Mouse (Mus musculus) midbrain, embryonic 15.5 days (tissue): ENCODE measurements around the gene Dcun1d1. TPM values are rescaled to one million over a fixed set of nuclear protein-coding genes. Genes with fewer than 3 reads are reported as not detected.
A peak's percentile ranks its signal among the peaks of the same experiment; 100 is the strongest.

Experiments used
- ATAC-seq: fragments of 200-750 bp; cut with Nextera tagmentation; replicated peaks from 2 replicates; pipeline ENCODE4 v1.8.0; 2017; ENCODE audit warnings: moderate TSS enrichment
- H3K27ac ChIP-seq: fragments of 300-500 bp; sonication (generic); 2 replicates; pipeline ENCODE4 v1.5.1; 2015; ENCODE audit warnings: mild to moderate bottlenecking, inconsistent platforms
- H3K27me3 ChIP-seq: fragments of 300-500 bp; sonication (generic); replicated peaks from 2 replicates; pipeline ENCODE4 v1.6.1; 2015; ENCODE audit warnings: inconsistent platforms
- H3K36me3 ChIP-seq: fragments of 300-500 bp; sonication (generic); replicated peaks from 2 replicates; pipeline ENCODE4 v1.6.1; 2015; ENCODE audit warnings: inconsistent platforms
- H3K4me1 ChIP-seq: fragments of 300-500 bp; sonication (generic); 2 replicates; pipeline ENCODE4 v1.6.1; 2015; ENCODE audit warnings: inconsistent platforms
- H3K4me2 ChIP-seq: fragments of 300-500 bp; sonication (generic); 2 replicates; pipeline ENCODE4 v1.6.1; 2015; ENCODE audit warnings: inconsistent platforms, mild to moderate bottlenecking, moderate library complexity
- H3K4me3 ChIP-seq: fragments of 300-500 bp; sonication (generic); 2 replicates; pipeline ENCODE4 v1.5.1; 2015; ENCODE audit warnings: mild to moderate bottlenecking, inconsistent platforms
- H3K9ac ChIP-seq: fragments of 300-500 bp; sonication (generic); 2 replicates; pipeline ENCODE4 v1.6.1; 2015; ENCODE audit warnings: mild to moderate bottlenecking, inconsistent platforms
- H3K9me3 ChIP-seq: fragments of 300-500 bp; sonication (generic); 2 replicates; pipeline ENCODE4 v1.6.1; 2016; ENCODE audit warnings: inconsistent platforms
- WGBS: fragments of 180-500 bp; shearing (Covaris S2); methylation state at CpG from one replicate; pipeline ENCODE4 v1.1.7; 2015; ENCODE audit warnings: mixed read lengths; 5-methylcytosine and 5-hydroxymethylcytosine counted together
- polyA plus RNA-seq: library from polyadenylated mRNA; unstranded; fragments of >200 nt; fragmentation: Nextera tagmentation; extraction: Ambion mirVana; gene quantifications from 2 replicates; pipeline ENCODE4 v1.2.1, GENCODE M21; 2015

Dcun1d1 gene
- polyA plus RNA-seq, 1 experiment from 2014 or later: 107 TPM

DNA sequence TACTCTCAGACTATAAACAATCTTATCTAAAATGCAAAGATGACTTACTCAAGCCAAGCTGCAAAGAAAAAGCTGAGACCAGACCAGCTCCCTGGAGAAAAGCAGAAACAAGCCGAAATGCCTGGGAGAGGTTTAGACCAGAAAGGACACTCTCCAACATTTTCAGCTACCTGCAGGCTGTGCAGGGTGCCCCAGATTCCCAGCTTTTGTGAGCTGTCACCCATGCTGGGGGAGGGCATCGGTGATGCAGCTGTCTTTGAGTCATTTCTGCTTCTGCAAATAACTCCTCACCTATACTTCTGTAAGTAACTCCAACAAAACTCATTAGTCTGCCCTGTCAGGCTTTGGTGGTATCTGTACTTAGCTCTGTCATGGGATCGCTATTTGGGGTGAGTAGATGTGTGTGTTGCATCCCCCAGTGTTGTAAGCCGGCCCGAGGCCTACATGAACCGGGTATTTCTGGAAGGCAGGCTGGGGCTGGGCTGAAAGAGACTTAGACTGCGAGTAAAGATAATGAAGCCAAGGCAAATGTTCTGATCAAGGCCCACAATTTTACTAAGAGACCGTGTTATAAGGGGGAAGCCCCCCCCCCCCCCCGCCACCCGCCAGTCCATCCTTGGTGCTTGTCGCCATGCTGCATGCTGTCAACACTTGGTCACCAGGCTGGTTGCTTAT is 17.8 kb upstream of the Dcun1d1 start:
- ATAC-seq: no peak
- Histone ChIP-seq H3K4me1 (no peaks in the 10 kb centered on the region), H3K4me3 (no peak overlapping the region), H3K36me3 (peaks cover 5% of the 10 kb centered on the region; the same call in 1 of the 2 replicates), H3K27me3 (no peaks in the 10 kb centered on the region), H3K4me2 (no peak overlapping the region), H3K27ac (no peak overlapping the region), H3K9me3 (no peaks in the 10 kb centered on the region), H3K9ac (no peak overlapping the region)
- 90% methylated on average over 10 of the region's 11 CpGs for WGBS

DNA sequence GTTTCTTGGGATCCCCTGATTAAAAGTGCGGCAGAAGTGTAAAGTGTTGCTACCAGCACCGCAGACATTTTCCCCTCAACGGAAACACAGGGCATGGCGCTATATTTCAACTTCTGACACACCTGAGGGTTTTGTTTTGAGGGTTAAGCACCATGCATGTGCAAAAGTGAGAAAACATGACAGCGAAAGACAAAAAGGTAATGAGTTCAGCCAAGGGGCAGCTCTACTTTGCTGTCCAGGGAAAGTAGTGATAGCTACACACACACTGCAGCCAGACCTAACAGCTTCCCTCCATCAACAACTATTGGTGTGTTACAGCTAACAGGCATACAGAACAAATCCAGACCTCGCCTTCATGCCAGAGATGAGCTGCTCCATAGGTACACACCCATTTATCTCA is 16.6 kb upstream of the Dcun1d1 start:
- Histone ChIP-seq H3K27ac (no peak overlapping the region), H3K9me3 (no peaks in the 10 kb centered on the region), H3K27me3 (no peaks in the 10 kb centered on the region), H3K9ac (no peak overlapping the region), H3K4me1 (no peaks in the 10 kb centered on the region), H3K4me3 (no peak overlapping the region), H3K4me2 (no peak overlapping the region), H3K36me3 (no peaks in the 10 kb centered on the region)
- no peak for ATAC-seq
- WGBS: 94% methylated on average over 6 of the region's 6 CpGs

GRCm38 (mm10) chr3:35953184-35953583 is 15.9 kb upstream of the Dcun1d1 start:
- Histone ChIP-seq H3K27ac (no peak overlapping the region), H3K4me1 (no peaks in the 10 kb centered on the region), H3K4me2 (no peak overlapping the region), H3K9me3 (no peaks in the 10 kb centered on the region), H3K9ac (no peak overlapping the region), H3K4me3 (no peak overlapping the region), H3K27me3 (no peaks in the 10 kb centered on the region), H3K36me3 (no peaks in the 10 kb centered on the region)
- no peak for ATAC-seq
- 89% methylated on average over 1 of the region's 1 CpGs for WGBS

GRCm38 (mm10) chr3:35948197-35948596 is 11.0 kb upstream of the Dcun1d1 start:
- no peak overlapping the region for H3K4me2 ChIP-seq
- 90% methylated on average over 7 of the region's 7 CpGs for WGBS
- H3K27me3 ChIP-seq: no peaks in the 10 kb centered on the region
- H3K27ac ChIP-seq: no peak overlapping the region
- no peak overlapping the region for H3K9ac ChIP-seq
- H3K4me1 ChIP-seq: no peaks in the 10 kb centered on the region
- no peaks in the 10 kb centered on the region for H3K9me3 ChIP-seq
- H3K4me3 ChIP-seq: no peak overlapping the region
- H3K36me3 ChIP-seq: no peaks in the 10 kb centered on the region
- no peak for ATAC-seq

- H3K9me3 ChIP-seq: no peaks in the 10 kb centered on the region
- no peak overlapping the region for H3K4me2 ChIP-seq
- no peaks in the 10 kb centered on the region for H3K27me3 ChIP-seq
- no peaks in the 10 kb centered on the region for H3K36me3 ChIP-seq
- H3K4me3 ChIP-seq: no peak overlapping the region
- no peak for ATAC-seq
- H3K9ac ChIP-seq: no peak overlapping the region
- no peak overlapping the region for H3K27ac ChIP-seq
- H3K4me1 ChIP-seq: no peaks in the 10 kb centered on the region
- 90% methylated on average over 4 of the region's 4 CpGs for WGBS
These were observed 3.4 kb upstream of the Dcun1d1 start for GRCm38 (mm10) chr3:35940520-35941135.

DNA sequence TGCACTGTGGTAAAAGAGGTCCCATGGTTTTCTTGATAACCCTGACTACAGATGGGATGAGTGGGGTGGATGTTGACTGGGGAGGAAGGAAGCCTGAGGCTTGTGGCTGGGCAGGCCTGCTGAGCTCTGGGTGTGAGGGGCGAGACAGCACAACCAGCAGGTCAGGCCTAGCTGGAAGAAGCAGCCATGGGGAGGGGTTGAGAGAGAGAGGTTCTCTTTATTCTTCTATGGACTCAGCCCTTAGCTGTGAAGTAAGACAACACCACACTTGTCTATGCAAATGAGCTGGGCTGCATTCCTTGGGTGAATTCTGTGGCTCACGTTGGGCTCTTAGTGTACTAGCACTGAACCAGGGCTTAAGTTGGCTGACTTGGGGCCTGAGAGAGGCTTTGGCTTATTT is 2.8 kb upstream of the Dcun1d1 start:
- Histone ChIP-seq H3K36me3 (no peaks in the 10 kb centered on the region), H3K4me3 (no peak overlapping the region), H3K4me1 (no peaks in the 10 kb centered on the region), H3K9me3 (no peaks in the 10 kb centered on the region), H3K27ac (no peak overlapping the region), H3K9ac (no peak overlapping the region), H3K4me2 (no peak overlapping the region), H3K27me3 (no peaks in the 10 kb centered on the region)
- no peak for ATAC-seq
- WGBS: 39% methylated on average over 2 of the region's 2 CpGs

- Histone ChIP-seq H3K36me3 (no peaks in the 10 kb centered on the region), H3K4me3 (peak overlapping the region; percentile 65), H3K27me3 (no peaks in the 10 kb centered on the region), H3K9ac (peak overlapping the region; percentile 78; the same call in 1 of the 2 replicates), H3K27ac (peak overlapping the region; percentile 83), H3K4me2 (peak overlapping the region; percentile 89), H3K9me3 (no peaks in the 10 kb centered on the region), H3K4me1 (peaks cover 27% of the 10 kb centered on the region)
- ATAC-seq: peak; percentile 70
- WGBS: 1% methylated on average over 14 of the region's 14 CpGs
These were observed 3.9 kb downstream of the Dcun1d1 start for GRCm38 (mm10) chr3:35933405-35933777.

DNA sequence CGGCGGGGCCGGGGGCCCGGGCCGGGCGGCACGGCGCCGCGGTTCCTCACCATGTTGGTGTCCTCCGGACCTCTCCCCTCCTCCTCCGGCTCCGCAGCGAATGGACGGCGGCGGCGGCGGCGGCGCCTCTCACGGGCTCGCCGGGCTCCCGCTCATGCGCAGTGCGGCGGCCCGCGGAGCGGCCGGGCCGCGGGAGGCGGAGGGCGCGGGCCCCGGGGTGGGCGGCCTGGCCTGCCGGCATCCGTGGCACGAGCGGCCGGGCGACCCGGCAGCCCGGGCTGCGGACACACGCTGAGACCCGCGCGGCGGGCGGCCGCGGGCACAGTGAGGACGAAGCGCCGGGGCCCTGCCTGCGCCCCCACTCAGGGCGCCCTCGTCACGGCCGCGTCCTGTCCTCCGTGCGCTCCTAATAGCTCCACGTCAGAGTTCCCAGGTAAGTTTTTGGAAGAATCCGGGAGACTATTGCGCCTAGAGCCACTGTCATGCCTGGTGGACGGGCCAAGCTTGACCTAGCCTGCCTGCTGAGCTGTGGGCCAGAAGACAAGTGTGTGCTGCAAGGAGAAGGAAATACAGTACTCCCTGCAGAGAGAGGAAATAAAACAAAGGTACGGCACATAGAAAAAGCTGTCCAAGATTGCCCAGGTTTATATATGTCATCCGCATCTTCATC is 4.4 kb downstream of the Dcun1d1 start:
- Histone ChIP-seq H3K9me3 (no peaks in the 10 kb centered on the region), H3K36me3 (no peaks in the 10 kb centered on the region), H3K27ac (peak overlapping the region; percentile 83), H3K4me2 (peak overlapping the region; percentile 89), H3K27me3 (no peaks in the 10 kb centered on the region), H3K9ac (peak overlapping the region; percentile 78), H3K4me1 (peaks cover 27% of the 10 kb centered on the region), H3K4me3 (peak overlapping the region; percentile 65)
- ATAC-seq: peak; percentile 97
- under 1% methylated on average over 50 of the region's 73 CpGs for WGBS

- Histone ChIP-seq H3K9me3 (no peaks in the 10 kb centered on the region), H3K9ac (peak overlapping the region; percentile 78), H3K4me3 (peak overlapping the region; percentile 65), H3K27ac (peak overlapping the region; percentile 83), H3K4me2 (peak overlapping the region; percentile 89), H3K36me3 (no peaks in the 10 kb centered on the region), H3K4me1 (peaks cover 27% of the 10 kb centered on the region), H3K27me3 (no peaks in the 10 kb centered on the region)
- under 1% methylated on average over 64 of the region's 65 CpGs for WGBS
- ATAC-seq: peak; percentile 10
These were observed 5.1 kb downstream of the Dcun1d1 start for GRCm38 (mm10) chr3:35931896-35932727.

- Histone ChIP-seq H3K9ac (peak overlapping the region; percentile 78), H3K4me1 (peaks cover 27% of the 10 kb centered on the region), H3K4me3 (peak overlapping the region; percentile 65), H3K27ac (no peak overlapping the region), H3K36me3 (no peaks in the 10 kb centered on the region), H3K27me3 (no peaks in the 10 kb centered on the region), H3K9me3 (no peaks in the 10 kb centered on the region), H3K4me2 (peak overlapping the region; percentile 89)
- 33% methylated on average over 7 of the region's 7 CpGs for WGBS
- ATAC-seq: no peak
These were observed 5.9 kb downstream of the Dcun1d1 start for GRCm38 (mm10) chr3:35931359-35931758.

DNA sequence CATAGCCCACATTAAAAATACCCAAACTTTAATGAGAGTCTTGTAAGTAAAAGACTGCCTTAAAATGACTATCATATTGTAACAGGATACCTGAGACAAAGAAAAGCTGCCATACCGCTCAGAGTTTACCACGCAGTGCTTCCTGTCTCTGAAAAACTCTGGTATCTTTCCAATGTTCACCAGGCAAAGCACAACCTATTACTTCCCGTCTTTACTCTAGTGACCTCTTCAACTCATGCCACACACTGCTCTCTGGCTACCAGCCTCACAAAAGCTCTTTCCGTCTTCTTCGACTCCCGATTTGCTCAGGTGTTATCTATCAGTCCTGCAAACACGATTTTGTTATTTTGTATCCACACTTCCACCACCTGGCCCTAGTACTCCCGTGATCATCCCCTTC is 7.4 kb downstream of the Dcun1d1 start:
- H3K36me3 ChIP-seq: no peaks in the 10 kb centered on the region
- no peak overlapping the region for H3K27ac ChIP-seq
- ATAC-seq: no peak
- peaks cover 27% of the 10 kb centered on the region for H3K4me1 ChIP-seq
- H3K9ac ChIP-seq: no peak overlapping the region
- no peak overlapping the region for H3K4me3 ChIP-seq
- no peaks in the 10 kb centered on the region for H3K27me3 ChIP-seq
- 79% methylated on average over 8 of the region's 8 CpGs for WGBS
- H3K9me3 ChIP-seq: no peaks in the 10 kb centered on the region
- no peak overlapping the region for H3K4me2 ChIP-seq

DNA sequence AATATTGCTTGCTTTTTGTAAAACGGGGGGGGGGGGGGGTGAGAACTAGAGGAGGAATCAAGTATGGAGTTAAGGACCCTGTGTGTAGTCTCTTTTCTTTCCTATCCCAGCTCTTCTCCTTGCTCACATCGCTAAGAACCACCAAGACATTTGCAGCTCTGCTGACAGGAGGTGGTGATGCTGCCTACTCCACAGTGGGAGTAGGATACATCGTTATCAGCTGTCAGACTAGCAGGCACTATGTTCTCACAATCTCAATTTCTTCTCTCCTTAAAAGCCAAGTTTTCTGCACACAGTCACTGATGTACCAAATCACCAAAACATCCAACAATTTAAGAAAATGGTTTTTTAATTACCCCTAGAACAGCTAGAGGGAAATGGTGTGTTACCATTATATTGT is 7.8 kb downstream of the Dcun1d1 start:
- Histone ChIP-seq H3K27me3 (no peaks in the 10 kb centered on the region), H3K4me2 (no peak overlapping the region), H3K9me3 (no peaks in the 10 kb centered on the region), H3K27ac (no peak overlapping the region), H3K4me3 (no peak overlapping the region), H3K36me3 (no peaks in the 10 kb centered on the region), H3K4me1 (peaks cover 27% of the 10 kb centered on the region), H3K9ac (no peak overlapping the region)
- no peak for ATAC-seq
- WGBS: 73% methylated on average over 3 of the region's 3 CpGs
